Mouse (Mus musculus) olfactory bulb, adult 2 months (tissue): ENCODE measurements at regions not wholly inside any gene's neighbourhood (a gene's known extent, or its start where the extent isn't known, plus 50 kb on each side); places are given as distances from the start of the nearest gene placed in this dataset.

Experiments
- CTCF ChIP-seq: fragments of 200-500 bp; IDR thresholded peaks from 2 replicates; pipeline ENCODE4 v1.5.1; 2012; ENCODE audit warnings: low read depth, mild to moderate bottlenecking, low read length, moderate library complexity; ENCODE audit not compliant: insufficient read depth
- POLR2A ChIP-seq: fragments of 200-500 bp; IDR thresholded peaks from 2 replicates; pipeline ENCODE4 v1.6.1; 2012; ENCODE audit warnings: mild to moderate bottlenecking, low read depth, low read length, moderate library complexity; ENCODE audit not compliant: insufficient read depth

- no peak for TF ChIP-seq CTCF
- no peak for TF ChIP-seq POLR2A
These were observed 228.1 kb downstream of the Enc1 start for GRCm38 (mm10) chr13:97468874-97469593.
